Mouse (Mus musculus) lung, embryonic 14.5 days (tissue): ENCODE data around the gene Nrxn3. TPM values are rescaled to one million over a fixed set of nuclear protein-coding genes. Genes with fewer than 3 reads are reported as not detected.

Experiments
- ATAC-seq: fragments of 200-750 bp; cut with Nextera tagmentation; 2 replicates; pipeline ENCODE4 v1.8.0; 2017; ENCODE audit warnings: mild to moderate bottlenecking, moderate TSS enrichment, moderate library complexity; ENCODE audit not compliant: insufficient read depth
- DNase-seq: peaks from one replicate; pipeline ENCODE4 v3.0.0-alpha.2; 2015
- H3K27ac ChIP-seq: fragments of 300-500 bp; sonication (generic); 2 replicates; pipeline ENCODE4 v1.5.1; 2014; ENCODE audit warnings: low read depth, mild to moderate bottlenecking, moderate library complexity
- H3K27me3 ChIP-seq: fragments of 300-500 bp; sonication (generic); 2 replicates; pipeline ENCODE4 v1.6.1; 2014; ENCODE audit warnings: low read length, control low read depth; ENCODE audit not compliant: insufficient read depth
- H3K36me3 ChIP-seq: fragments of 300-500 bp; sonication (generic); 2 replicates; pipeline ENCODE4 v1.6.1; 2014; ENCODE audit warnings: control low read depth; ENCODE audit not compliant: insufficient read depth
- H3K4me1 ChIP-seq: fragments of 300-500 bp; sonication (generic); 2 replicates; pipeline ENCODE4 v1.6.1; 2014; ENCODE audit warnings: antibody characterized with exemption, control low read depth; ENCODE audit not compliant: insufficient read depth
- H3K4me2 ChIP-seq: fragments of 300-500 bp; sonication (generic); 2 replicates; pipeline ENCODE4 v1.6.1; 2014; ENCODE audit warnings: mild to moderate bottlenecking
- H3K4me3 ChIP-seq: fragments of 300-500 bp; sonication (generic); 2 replicates; pipeline ENCODE4 v1.5.1; 2014; ENCODE audit warnings: low read depth, low read length
- H3K9ac ChIP-seq: fragments of 300-500 bp; sonication (generic); 2 replicates; pipeline ENCODE4 v1.6.1; 2014
- H3K9me3 ChIP-seq: fragments of 300-500 bp; sonication (generic); 2 replicates; pipeline ENCODE4 v1.6.1; 2016; ENCODE audit warnings: low read depth, low read length, control low read depth
- CTCF ChIP-seq: IDR thresholded peaks from 2 replicates; pipeline ENCODE4 v1.5.1; 2016; ENCODE audit warnings: antibody characterized with exemption, low read depth
- WGBS: fragments of 180-500 bp; shearing (Covaris S2); extraction: QIAGEN DNeasy Blood & Tissue Kit; methylation state at CpG from one replicate; pipeline ENCODE4 v1.1.7; 2014; 5-methylcytosine and 5-hydroxymethylcytosine counted together
- polyA plus RNA-seq: library from polyadenylated mRNA; unstranded; fragments of >200 nt; fragmentation: Nextera tagmentation; extraction: Ambion mirVana; gene quantifications from 2 replicates; pipeline ENCODE4 v1.2.1, GENCODE M21; 2014

The Nrxn3 gene
- polyA plus RNA-seq, 1 experiment from 2014 or later, result 3.9 TPM

- H3K27ac ChIP-seq, result no peak overlapping the region
- H3K4me2 ChIP-seq, result no peak overlapping the region
- H3K4me1 ChIP-seq, result no peaks in the 10 kb centered on the region
- H3K4me3 ChIP-seq, result no peak overlapping the region
- no peaks in the 10 kb centered on the region for H3K36me3 ChIP-seq
- no peaks in the 10 kb centered on the region for H3K27me3 ChIP-seq
- ATAC-seq (no peak), DNase-seq (no peak)
- H3K9me3 ChIP-seq, result no peaks in the 10 kb centered on the region
- no peak for TF ChIP-seq CTCF
- H3K9ac ChIP-seq, result no peak overlapping the region
- WGBS, result 58% methylated on average over 4 of the region's 4 CpGs
Measured at GRCm38 (mm10) chr12:89561989-89562565, 839.4 kb downstream of the Nrxn3 start.

- no peak for TF ChIP-seq CTCF
- Histone ChIP-seq H3K9me3 (no peaks in the 10 kb centered on the region), H3K4me1 (no peaks in the 10 kb centered on the region), H3K27ac (no peak overlapping the region), H3K27me3 (no peaks in the 10 kb centered on the region), H3K4me2 (no peak overlapping the region), H3K9ac (no peak overlapping the region), H3K4me3 (no peak overlapping the region), H3K36me3 (no peaks in the 10 kb centered on the region)
- ATAC-seq (no peak), DNase-seq (no peak)
- WGBS, result 36% methylated on average over 6 of the region's 6 CpGs
Measured at GRCm38 (mm10) chr12:89568723-89569377, 846.2 kb downstream of the Nrxn3 start.

DNA sequence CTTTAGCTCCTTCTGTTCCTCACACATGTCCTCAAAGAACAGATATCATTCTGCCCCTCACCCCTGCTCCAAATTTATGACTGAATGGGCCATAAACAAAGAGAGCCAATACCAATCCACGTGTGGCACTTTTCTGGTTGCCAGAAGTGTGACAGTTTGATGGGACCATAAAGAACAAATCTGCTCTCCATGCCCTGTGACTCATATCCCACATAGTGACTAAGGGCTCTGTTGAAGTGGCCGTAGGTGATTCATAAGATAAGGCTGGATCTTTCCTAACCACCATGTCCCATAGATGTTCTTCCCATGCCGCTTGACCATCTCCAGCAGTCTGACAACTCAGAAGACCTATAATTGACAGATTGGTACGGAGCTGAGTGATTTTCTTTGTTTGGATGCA is 869.8 kb downstream of the Nrxn3 start:
- Histone ChIP-seq H3K9ac (no peak overlapping the region), H3K27me3 (no peaks in the 10 kb centered on the region), H3K9me3 (no peaks in the 10 kb centered on the region), H3K36me3 (no peaks in the 10 kb centered on the region), H3K27ac (no peak overlapping the region), H3K4me2 (no peak overlapping the region), H3K4me3 (no peak overlapping the region), H3K4me1 (no peaks in the 10 kb centered on the region)
- no peak for TF ChIP-seq CTCF
- 90% methylated on average over 4 of the region's 4 CpGs for WGBS
- DNase-seq, result no peak
- ATAC-seq, result no peak

- WGBS, result 77% methylated on average over 2 of the region's 2 CpGs
- no peaks in the 10 kb centered on the region for H3K27me3 ChIP-seq
- DNase-seq (no peak), ATAC-seq (no peak)
- H3K4me1 ChIP-seq, result no peaks in the 10 kb centered on the region
- H3K36me3 ChIP-seq, result no peaks in the 10 kb centered on the region
- no peak for TF ChIP-seq CTCF
- no peaks in the 10 kb centered on the region for H3K9me3 ChIP-seq
- H3K27ac ChIP-seq, result no peak overlapping the region
- no peak overlapping the region for H3K4me2 ChIP-seq
- no peak overlapping the region for H3K4me3 ChIP-seq
- H3K9ac ChIP-seq, result no peak overlapping the region
Measured at GRCm38 (mm10) chr12:89613670-89614069, 891.0 kb downstream of the Nrxn3 start.

DNA sequence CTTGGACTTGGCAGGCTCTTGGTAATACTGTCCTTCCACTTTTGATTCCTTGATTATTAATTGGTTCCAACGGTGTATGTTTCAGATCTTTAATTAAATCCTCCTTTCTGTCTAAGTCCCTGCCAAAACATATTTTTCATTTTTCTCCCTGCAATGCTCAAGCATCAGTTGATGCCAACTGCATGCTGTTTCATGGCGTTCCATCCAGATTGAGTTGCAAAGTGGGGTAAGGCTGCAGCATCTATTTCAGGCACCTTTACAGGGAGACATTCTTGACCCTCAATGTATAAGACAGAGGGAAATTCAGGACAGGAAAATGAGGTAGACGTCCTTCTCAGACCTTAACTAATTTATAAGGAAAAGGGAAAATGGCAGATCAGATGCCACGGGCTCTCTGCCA is 903.1 kb downstream of the Nrxn3 start:
- H3K4me1 ChIP-seq, result 0 out of 2 replicates have a peak, but pooled peaks cover 5% of the 10 kb centered on the region
- H3K9me3 ChIP-seq, result no peaks in the 10 kb centered on the region
- no peaks in the 10 kb centered on the region for H3K36me3 ChIP-seq
- ATAC-seq (no peak), DNase-seq (no peak)
- 52% methylated on average over 4 of the region's 4 CpGs for WGBS
- H3K27me3 ChIP-seq, result no peaks in the 10 kb centered on the region
- H3K9ac ChIP-seq, result no peak overlapping the region
- H3K4me3 ChIP-seq, result no peak overlapping the region
- TF ChIP-seq CTCF, result no peak
- no peak overlapping the region for H3K4me2 ChIP-seq
- H3K27ac ChIP-seq, result no peak overlapping the region

- Histone ChIP-seq H3K9me3 (no peaks in the 10 kb centered on the region), H3K4me3 (no peak overlapping the region), H3K27ac (no peak overlapping the region), H3K36me3 (no peaks in the 10 kb centered on the region), H3K4me1 (no peaks in the 10 kb centered on the region), H3K4me2 (no peak overlapping the region), H3K27me3 (no peaks in the 10 kb centered on the region), H3K9ac (no peak overlapping the region)
- no peak for TF ChIP-seq CTCF
- WGBS, result 65% methylated on average over 4 of the region's 4 CpGs
- ATAC-seq (no peak), DNase-seq (peak; percentile 30)
Measured at GRCm38 (mm10) chr12:89640046-89640445, 917.4 kb downstream of the Nrxn3 start.

GRCm38 (mm10) chr12:89641460-89641859 is 918.8 kb downstream of the Nrxn3 start:
- no peaks in the 10 kb centered on the region for H3K4me1 ChIP-seq
- ATAC-seq, result no peak
- H3K27me3 ChIP-seq, result no peaks in the 10 kb centered on the region
- DNase-seq, result no peak
- H3K27ac ChIP-seq, result no peak overlapping the region
- no peak overlapping the region for H3K9ac ChIP-seq
- no peak overlapping the region for H3K4me2 ChIP-seq
- H3K9me3 ChIP-seq, result no peaks in the 10 kb centered on the region
- no peaks in the 10 kb centered on the region for H3K36me3 ChIP-seq
- no peak overlapping the region for H3K4me3 ChIP-seq
- 20% methylated on average over 1 of the region's 1 CpGs for WGBS
- no peak for TF ChIP-seq CTCF
